Mouse (Mus musculus): ENCODE data around the gene Nfe2l2.

The Nfe2l2 gene

GRCm38 (mm10) chr2:75682978-75683709, 21.3 kb downstream of the Nfe2l2 start:
- DNase-seq, result peak; percentile 92

- no peak for DNase-seq
Measured at GRCm38 (mm10) chr2:75681439-75681838, 23.0 kb downstream of the Nfe2l2 start.

GRCm38 (mm10) chr2:75679947-75680346, 24.5 kb downstream of the Nfe2l2 start:
- no peak for DNase-seq

DNA sequence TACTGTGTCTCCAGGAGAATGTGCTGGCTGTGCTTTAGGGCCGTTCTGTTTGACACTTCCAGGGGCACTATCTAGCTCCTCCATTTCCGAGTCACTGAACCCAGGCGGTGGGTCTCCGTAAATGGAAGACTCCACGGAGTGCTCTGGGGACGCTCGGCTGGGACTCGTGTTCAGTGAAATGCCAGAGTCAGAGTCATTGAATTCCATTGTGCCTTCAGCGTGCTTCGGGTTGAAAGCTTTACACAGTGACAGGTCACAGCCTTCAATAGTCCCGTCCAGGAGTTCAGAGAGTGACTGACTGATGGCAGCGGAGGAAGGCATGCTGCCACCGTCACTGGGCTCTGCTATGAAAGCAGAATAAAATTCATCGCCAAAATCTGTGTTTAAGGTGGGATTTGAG, 27.9 kb downstream of the Nfe2l2 start:
- DNase-seq, result no peak

- DNase-seq, result no peak
Measured at GRCm38 (mm10) chr2:75672561-75672960, 31.9 kb downstream of the Nfe2l2 start.

DNA sequence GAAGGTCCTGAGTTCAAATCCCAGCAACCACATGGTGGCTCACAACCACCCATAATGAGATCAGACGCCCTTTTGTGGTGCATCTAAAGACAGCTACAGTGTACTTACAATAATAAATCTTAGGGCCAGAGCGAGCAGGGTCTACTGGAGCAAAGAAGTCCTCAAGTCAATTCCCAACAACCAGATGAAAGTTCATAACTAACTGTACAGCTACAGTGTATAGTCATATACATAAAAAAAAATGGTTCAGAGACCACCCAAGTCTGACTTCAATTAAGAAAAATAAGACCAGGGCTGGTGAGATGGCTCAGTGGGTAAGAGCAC, 33.1 kb downstream of the Nfe2l2 start:
- no peak for DNase-seq

- no peak for DNase-seq
Measured at GRCm38 (mm10) chr2:75670446-75671336, 33.8 kb downstream of the Nfe2l2 start.

GRCm38 (mm10) chr2:75669491-75670445, 34.7 kb downstream of the Nfe2l2 start:
- no peak for DNase-seq

DNA sequence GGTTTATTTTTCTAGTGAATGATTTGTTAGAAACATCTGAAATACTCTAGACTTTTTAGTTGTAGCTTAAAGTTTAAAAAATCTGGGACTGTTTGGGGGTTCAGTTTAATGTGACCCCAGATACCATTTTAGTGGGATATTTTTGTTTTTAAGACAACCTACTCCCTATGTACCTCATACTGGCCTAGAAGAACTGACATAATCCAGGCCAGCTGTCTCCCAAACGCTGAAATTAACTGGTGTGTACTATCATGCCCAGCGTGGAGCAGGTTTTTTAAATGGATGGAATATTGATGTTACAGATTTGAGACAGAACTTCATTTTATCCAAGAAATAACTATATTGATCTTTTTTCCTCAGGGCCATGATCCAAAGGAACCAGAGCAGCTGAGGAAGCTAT, 43.3 kb downstream of the Nfe2l2 start:
- no peak for DNase-seq

- DNase-seq, result no peak
Measured at GRCm38 (mm10) chr2:75660255-75660948, 44.0 kb downstream of the Nfe2l2 start.

DNA sequence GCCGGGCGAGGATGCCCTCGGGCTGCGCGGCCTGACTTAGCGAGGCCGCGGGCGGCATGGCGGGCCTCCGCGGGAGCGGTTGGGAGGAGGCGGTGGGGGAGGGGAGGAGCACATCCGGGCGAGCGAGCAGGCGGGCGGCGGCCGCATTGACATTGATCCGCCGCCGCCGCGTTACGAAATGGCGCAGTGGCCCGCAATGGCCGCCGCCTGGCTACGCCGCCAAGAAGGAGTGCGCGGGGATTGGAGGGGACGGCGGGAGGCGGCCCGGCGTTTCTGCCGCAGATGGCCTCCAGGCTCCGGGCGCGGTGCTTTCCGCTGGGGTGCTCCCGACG, 44.8 kb downstream of the Nfe2l2 start:
- DNase-seq, result peak; percentile 96

- peak; percentile 98 for DNase-seq
Measured at GRCm38 (mm10) chr2:75658727-75659628, 45.5 kb downstream of the Nfe2l2 start, which contains the start of gene Hnrnpa3. TSS of gene Hnrnpa3 (plus strand) at chr2:75659261.

DNA sequence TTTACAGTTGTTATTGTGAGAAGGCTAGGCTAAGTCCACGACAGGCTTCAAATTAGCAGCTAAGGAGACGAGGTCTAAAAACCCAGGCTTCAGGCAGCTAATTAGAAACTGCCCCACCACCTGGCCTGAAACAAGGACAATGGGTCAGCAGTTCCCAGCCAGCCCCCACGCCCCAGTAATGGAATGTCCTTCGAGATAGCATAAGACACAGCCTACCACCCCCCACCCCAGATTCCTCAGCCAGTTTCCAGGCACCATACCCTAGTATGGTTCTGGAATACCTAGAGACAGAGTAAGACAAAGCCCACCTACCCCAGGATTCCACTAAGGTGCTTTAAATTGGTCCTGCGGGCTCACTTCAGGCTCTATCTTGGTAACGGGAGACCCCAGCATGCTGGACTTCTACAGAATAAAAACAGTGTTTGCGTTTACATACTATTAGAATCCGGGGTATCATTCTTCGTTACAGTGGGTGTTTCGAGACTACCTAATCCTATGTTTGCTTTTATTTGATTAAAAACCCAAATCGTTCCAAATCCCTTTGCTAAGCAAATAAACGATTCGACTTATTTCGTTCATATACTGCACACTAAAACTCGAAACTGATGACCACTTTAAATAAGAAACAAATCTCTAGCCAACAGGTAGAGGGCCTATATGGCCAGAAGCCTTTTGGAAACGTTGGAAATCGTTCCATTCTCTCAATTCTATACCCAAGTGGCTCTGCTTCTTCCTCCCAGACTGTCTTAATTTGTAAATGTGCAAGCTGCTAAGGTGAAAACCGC, 46.3 kb downstream of the Nfe2l2 start:
- DNase-seq, result peak; percentile 40

- no peak for DNase-seq
Measured at GRCm38 (mm10) chr2:75656924-75657323, 47.5 kb downstream of the Nfe2l2 start.

- no peak for DNase-seq
Measured at GRCm38 (mm10) chr2:75654679-75655078, 49.8 kb downstream of the Nfe2l2 start.

DNA sequence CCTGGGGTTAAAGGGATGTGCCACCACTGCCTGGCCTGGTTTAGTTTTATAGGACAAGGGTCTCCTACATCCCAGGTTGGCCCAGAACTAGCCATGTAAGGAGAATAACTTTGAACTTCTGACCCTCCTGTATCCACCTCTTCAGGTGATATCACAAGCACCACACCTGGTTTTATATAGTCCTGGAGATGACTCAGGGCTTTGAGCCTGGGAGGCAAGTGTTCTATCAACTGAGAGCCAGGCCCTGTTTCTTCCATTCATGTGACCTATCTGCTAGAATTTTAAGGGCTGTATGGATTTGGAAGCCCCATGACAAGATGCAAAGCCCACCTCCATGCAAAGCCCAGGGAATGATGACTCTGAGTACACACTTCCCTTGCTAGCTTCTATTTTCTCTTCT, 51.3 kb downstream of the Nfe2l2 start:
- DNase-seq, result no peak

DNA sequence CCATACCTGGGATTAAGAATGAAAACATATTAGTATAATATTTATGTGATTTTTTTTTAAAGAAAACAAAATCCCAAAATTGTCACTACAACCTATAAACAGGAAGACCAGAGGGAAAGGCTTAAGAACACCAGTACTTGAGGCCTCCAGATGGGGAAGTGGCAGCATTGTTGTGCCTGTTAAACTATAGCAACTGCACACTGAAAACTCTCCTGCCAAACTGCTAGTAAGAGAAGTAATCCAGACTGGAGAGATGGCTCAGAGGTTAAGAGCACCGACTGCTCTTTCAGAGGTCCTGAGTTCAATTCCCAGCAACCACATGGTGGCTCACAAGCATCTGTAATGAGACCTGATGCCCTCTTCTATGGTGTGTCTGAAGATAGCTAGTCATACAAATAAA, 54.0 kb downstream of the Nfe2l2 start:
- DNase-seq, result no peak

- no peak for DNase-seq
Measured at GRCm38 (mm10) chr2:75645251-75645650, 59.2 kb downstream of the Nfe2l2 start.

- no peak for DNase-seq
Measured at GRCm38 (mm10) chr2:75643950-75644349, 60.5 kb downstream of the Nfe2l2 start.

DNA sequence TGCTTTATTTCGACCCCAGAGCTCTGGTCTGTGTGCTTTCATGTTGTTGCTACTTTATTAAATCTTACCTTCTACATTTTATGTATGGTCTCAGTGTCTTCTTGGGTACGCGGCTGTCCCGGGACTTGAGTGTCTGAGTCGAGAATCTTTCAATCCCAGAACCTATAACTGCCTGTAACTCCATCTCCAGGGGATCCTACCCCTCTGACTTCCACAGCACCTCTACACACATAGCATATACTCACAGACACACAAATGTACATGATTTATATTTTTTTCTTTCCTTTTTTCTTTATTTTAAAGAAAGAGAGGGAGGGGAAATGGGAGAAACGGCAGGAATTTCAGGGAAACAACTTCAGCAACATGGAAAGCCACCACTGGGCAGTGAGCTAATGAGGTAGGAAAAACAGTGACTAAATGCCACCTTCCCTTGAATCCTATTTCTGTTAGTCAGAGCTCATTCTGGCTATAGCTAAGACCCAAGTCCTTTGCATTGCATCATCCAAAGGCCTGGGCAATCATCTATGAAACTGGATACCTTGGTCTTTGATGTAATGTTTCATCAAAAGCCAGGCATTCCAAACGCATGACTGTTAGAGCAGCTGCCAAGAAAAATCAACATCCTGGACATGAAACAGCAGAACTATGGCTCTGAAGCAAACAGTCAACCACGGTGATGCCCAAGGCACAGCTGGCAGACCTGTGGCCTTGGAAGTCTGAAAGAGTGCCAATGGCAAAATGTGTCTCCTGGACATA, 61.5 kb downstream of the Nfe2l2 start:
- peak; percentile 83 for DNase-seq
